Mouse (Mus musculus): ENCODE measurements at regions not wholly inside any gene's neighbourhood (a gene's known extent, or its start where the extent isn't known, plus 50 kb on each side); places are given as distances from the start of the nearest gene placed in this dataset.

- no peak for DNase-seq (ENCODE audit: low read depth, low spot score)
These were observed 614.4 kb downstream of the Ntrk3 start for GRCm38 (mm10) chr7:78123386-78123785.

- DNase-seq (ENCODE audit: low read depth, low spot score), result no peak
These were observed 616.7 kb downstream of the Ntrk3 start for GRCm38 (mm10) chr7:78121151-78121486.

GRCm38 (mm10) chr7:78120462-78121150 is 617.2 kb downstream of the Ntrk3 start:
- DNase-seq (ENCODE audit: low read depth, low spot score), result no peak

GRCm38 (mm10) chr7:78119809-78120208 is 618.0 kb downstream of the Ntrk3 start:
- peak; percentile 23 for DNase-seq (ENCODE audit: low read depth, low spot score)

GRCm38 (mm10) chr7:78111291-78111690 is 626.5 kb downstream of the Ntrk3 start:
- DNase-seq (ENCODE audit: low read depth, low spot score), result no peak

- no peak for DNase-seq (ENCODE audit: low read depth, low spot score)
These were observed 634.1 kb downstream of the Ntrk3 start for GRCm38 (mm10) chr7:78103536-78104279.

- DNase-seq (ENCODE audit: low read depth, low spot score), result peak; percentile 70
These were observed 635.4 kb downstream of the Ntrk3 start for GRCm38 (mm10) chr7:78102396-78102795.

- DNase-seq (ENCODE audit: low read depth, low spot score), result peak; percentile 34
These were observed 651.2 kb downstream of the Ntrk3 start for GRCm38 (mm10) chr7:78086566-78087008.

- DNase-seq (ENCODE audit: low read depth, low spot score), result no peak
These were observed 651.8 kb downstream of the Ntrk3 start for GRCm38 (mm10) chr7:78085783-78086565.

- no peak for DNase-seq (ENCODE audit: low read depth, low spot score)
These were observed 658.1 kb downstream of the Ntrk3 start for GRCm38 (mm10) chr7:78079708-78080107.

GRCm38 (mm10) chr7:78071131-78071530 is 666.7 kb downstream of the Ntrk3 start:
- DNase-seq (ENCODE audit: low read depth, low spot score), result no peak

GRCm38 (mm10) chr7:78061631-78062030 is 676.2 kb downstream of the Ntrk3 start:
- no peak for DNase-seq (ENCODE audit: low read depth, low spot score)

- no peak for DNase-seq (ENCODE audit: low read depth, low spot score)
These were observed 688.2 kb downstream of the Ntrk3 start for GRCm38 (mm10) chr7:78049606-78050005.

GRCm38 (mm10) chr7:78045456-78045855 is 692.4 kb downstream of the Ntrk3 start:
- no peak for DNase-seq (ENCODE audit: low read depth, low spot score)

- no peak for DNase-seq (ENCODE audit: low read depth, low spot score)
These were observed 706.8 kb downstream of the Ntrk3 start for GRCm38 (mm10) chr7:78031032-78031431.

GRCm38 (mm10) chr7:78026992-78027615 is 710.7 kb downstream of the Ntrk3 start:
- DNase-seq (ENCODE audit: low read depth, low spot score), result peak; percentile 92

GRCm38 (mm10) chr7:78023591-78023990 is 714.2 kb downstream of the Ntrk3 start:
- DNase-seq (ENCODE audit: low read depth, low spot score), result no peak

GRCm38 (mm10) chr7:78023075-78023474 is 714.7 kb downstream of the Ntrk3 start:
- DNase-seq (ENCODE audit: low read depth, low spot score), result peak; percentile 53

GRCm38 (mm10) chr7:78013631-78014030 is 724.2 kb downstream of the Ntrk3 start:
- no peak for DNase-seq (ENCODE audit: low read depth, low spot score)

- no peak for DNase-seq (ENCODE audit: low read depth, low spot score)
These were observed 734.7 kb downstream of the Ntrk3 start for GRCm38 (mm10) chr7:78003086-78003485.

GRCm38 (mm10) chr7:77993840-77994239 is 744.0 kb downstream of the Ntrk3 start:
- DNase-seq (ENCODE audit: low read depth, low spot score), result peak; percentile 36

- no peak for DNase-seq (ENCODE audit: low read depth, low spot score)
These were observed 747.7 kb downstream of the Ntrk3 start for GRCm38 (mm10) chr7:77990150-77990549.
